Mouse (Mus musculus) layer of hippocampus, postnatal 36 days (tissue): ENCODE data around the gene Eif4h. TPM values are rescaled to one million over a fixed set of nuclear protein-coding genes. Genes with fewer than 3 reads are reported as not detected.

Source experiments
- microRNA-seq, 2 experiments: library from miRNA; unstranded; fragments of <30 nt; microRNA quantifications; one replicate each; pipeline ENCODE4 v1.2.0; 2021
- total RNA-seq, 2 experiments: library from RNA; stranded (reverse); gene quantifications; 2 replicates each; pipeline ENCODE4 v1.2.3; 2021

Gene Eif4h
- total RNA-seq, 2 experiments from 2014 or later = 304 to 317 TPM

Small RNA genes within 50 kb of the gene (microRNA-seq; reads per million reads assigned to microRNA genes)
- 0 reads per million in 2 experiments for gene Mir7228

Other genes starting within 250 kb of the Eif4h start
- 10 to 100 TPM; 28.4 to 31.3 TPM for gene Gtf2ird1, start 182.8 kb downstream of the Eif4h start, total RNA-seq
- 100 to 1,000 TPM in 1 of 2 experiments, 10 to 100 TPM in 1; 96.7 to 105 TPM for gene Clip2, start 87.1 kb downstream of the Eif4h start, total RNA-seq
- gene Syna, start 79.3 kb downstream of the Eif4h start, total RNA-seq = 1 to 10 TPM; 5.1 to 5.2 TPM
- 10 to 100 TPM; 50.0 to 50.5 TPM for gene Rfc2, start 58.1 kb downstream of the Eif4h start, total RNA-seq
- gene Lat2, start 24.5 kb downstream of the Eif4h start, total RNA-seq = 1 to 10 TPM; 3.4 to 3.7 TPM
- gene Limk1, start 49.1 kb upstream of the Eif4h start, total RNA-seq = 10 to 100 TPM; 39.1 to 40.1 TPM
- 10 to 100 TPM in 1 of 2 experiments, 1 to 10 TPM in 1; 8.9 to 11.4 TPM for gene Eln, start 107.8 kb upstream of the Eif4h start, total RNA-seq